10 mouse cellular contexts compared by ENCODE assay signal in the genomic region with DNA sequence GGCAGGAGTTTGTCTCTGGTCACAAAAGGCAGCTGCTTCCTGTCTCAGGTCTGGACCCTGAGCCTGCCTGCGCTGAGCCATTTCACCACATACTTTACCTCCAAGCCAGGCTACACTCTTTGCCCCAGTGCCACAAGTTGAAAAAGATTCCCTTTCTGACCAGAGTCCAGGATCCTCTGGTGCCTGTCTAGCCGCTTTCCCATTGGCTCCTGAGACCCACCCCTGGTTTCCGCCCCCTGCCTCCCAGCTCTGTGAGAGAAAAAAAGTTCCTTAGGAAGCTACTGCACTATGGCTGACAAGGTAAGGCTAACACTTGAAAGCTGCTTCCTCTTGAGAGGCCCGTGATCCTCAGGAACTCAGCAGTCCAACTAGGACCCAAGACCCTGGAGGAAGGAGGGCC. TPM values are rescaled to one million over a fixed set of nuclear protein-coding genes. Genes with fewer than 3 reads are reported as not detected.
DNase-seq lines count a peak whose midpoint lies in the region; ATAC-seq lines count a peak whose summit lies in the region.
"Had no signal": no experiment of that assay in that cellular context is flagged by ENCODE, and none has a peak within 500 bp of the region (broad histone marks: within the 10 kb centered on the region; RNA-seq: fewer than 3 reads in every experiment).

No protein-coding gene starts in this region.

- H3K9ac ChIP-seq in embryonic facial prominence, embryonic 13.5 days: 0 out of 2 replicates have a peak overlapping the region, but pooled peaks have one; percentile 1
- H3K9ac ChIP-seq in midbrain, embryonic 11.5 days (ENCODE audit: low read length): no peak overlapping the region
- H3K9ac ChIP-seq: neural tube, embryonic 13.5 days had no signal

- peaks cover 5% of the 10 kb centered on the region for H3K4me1 ChIP-seq in embryonic facial prominence, embryonic 13.5 days
- peaks cover 14% of the 10 kb centered on the region for H3K4me1 ChIP-seq in embryonic facial prominence, embryonic 10.5 days
- no peaks in the 10 kb centered on the region for H3K4me1 ChIP-seq in midbrain, embryonic 11.5 days (ENCODE audit: control insufficient read depth, insufficient read depth, low read length)
- H3K4me1 ChIP-seq: neural tube, embryonic 13.5 days had no signal

- peaks cover 19% of the 10 kb centered on the region for H3K36me3 ChIP-seq in embryonic facial prominence, embryonic 13.5 days
- peaks cover 31% of the 10 kb centered on the region for H3K36me3 ChIP-seq in embryonic facial prominence, embryonic 10.5 days (replicated peaks)
- no peaks in the 10 kb centered on the region for H3K36me3 ChIP-seq in midbrain, embryonic 11.5 days (ENCODE audit: control insufficient read depth, insufficient read depth, low read length)

- H3K4me3 ChIP-seq in embryonic facial prominence, embryonic 13.5 days: no peak overlapping the region
- H3K4me3 ChIP-seq in embryonic facial prominence, embryonic 10.5 days: no peak overlapping the region
- H3K4me3 ChIP-seq in midbrain, embryonic 11.5 days (ENCODE audit: low read depth, low read length): no peak overlapping the region
- H3K4me3 ChIP-seq: neural tube, embryonic 13.5 days had no signal

- 48% methylated on average over 4 of the region's 4 CpGs for WGBS in embryonic facial prominence, embryonic 13.5 days
- WGBS in embryonic facial prominence, embryonic 10.5 days: 41% methylated on average over 4 of the region's 4 CpGs
- 64% methylated on average over 4 of the region's 4 CpGs for WGBS in midbrain, embryonic 11.5 days

- H3K9me3 ChIP-seq in embryonic facial prominence, embryonic 13.5 days: no peaks in the 10 kb centered on the region
- H3K9me3 ChIP-seq in embryonic facial prominence, embryonic 10.5 days: peaks cover 3% of the 10 kb centered on the region; the same call in 1 of the 2 replicates
- no peaks in the 10 kb centered on the region for H3K9me3 ChIP-seq in midbrain, embryonic 11.5 days (ENCODE audit: control insufficient read depth, low read length)

- H3K27ac ChIP-seq in embryonic facial prominence, embryonic 13.5 days: no peak overlapping the region
- no peak overlapping the region for H3K27ac ChIP-seq in embryonic facial prominence, embryonic 10.5 days (replicated peaks)
- H3K27ac ChIP-seq in midbrain, embryonic 11.5 days (ENCODE audit: low read depth, low read length): no peak overlapping the region
- H3K27ac ChIP-seq: neural tube, embryonic 13.5 days had no signal

- no peak for DNase-seq in embryonic facial prominence, embryonic 10.5 days (ENCODE audit: low spot score)
- peak; percentile 73 for DNase-seq in fat pad, adult 2 months (ENCODE audit: extremely low read depth, low read depth, low spot score)
- DNase-seq in kidney, postnatal 36 days: peak; percentile 82 to 90
- peak; percentile 27 for DNase-seq in lung, postnatal 14 days
- DNase-seq in layer of hippocampus, postnatal 10 days (ENCODE audit: low spot score in 2 of 2): no peak
- DNase-seq in midbrain, embryonic 11.5 days (ENCODE audit: low spot score, missing footprints): no peak
- DNase-seq: spleen, adult 18-20 months had no signal

- no peak overlapping the region; the same call in 1 of the 2 replicates for H3K4me2 ChIP-seq in embryonic facial prominence, embryonic 13.5 days
- no peak overlapping the region for H3K4me2 ChIP-seq in midbrain, embryonic 11.5 days
- H3K4me2 ChIP-seq: neural tube, embryonic 13.5 days had no signal

- H3K27me3 ChIP-seq in embryonic facial prominence, embryonic 13.5 days: no peaks in the 10 kb centered on the region
- H3K27me3 ChIP-seq in embryonic facial prominence, embryonic 10.5 days (replicated peaks; ENCODE audit: low read depth, poor library complexity, severe bottlenecking): no peaks in the 10 kb centered on the region
- no peaks in the 10 kb centered on the region for H3K27me3 ChIP-seq in midbrain, embryonic 11.5 days (ENCODE audit: control insufficient read depth, insufficient read depth, low read length)
- H3K27me3 ChIP-seq: neural tube, embryonic 13.5 days had no signal

- ATAC-seq in embryonic facial prominence, embryonic 13.5 days (ENCODE audit: insufficient number of reproducible peaks, insufficient read depth, low FRiP score, low TSS enrichment, low read depth): no peak
- no peak for ATAC-seq in CD4-positive, CD25-positive, alpha-beta regulatory T cell, adult 4 months
- ATAC-seq in midbrain, embryonic 11.5 days (ENCODE audit: low FRiP score): no peak

RNA-seq across cellular contexts. Expression of gene Pomt2, which starts 9.6 kb away (rescaled TPM):
- polyA plus RNA-seq in embryonic facial prominence, embryonic 13.5 days (2015; fragmentation: Nextera tagmentation; extraction: Ambion mirVana): 14.3 and 14.4 TPM in 2 replicates
- polyA plus RNA-seq in embryonic facial prominence, embryonic 10.5 days (2016; fragmentation: Nextera tagmentation; extraction: Ambion mirVana): 14.3 and 14.9 TPM in 2 replicates
- polyA plus RNA-seq in CD4-positive, CD25-positive, alpha-beta regulatory T cell, adult 4 months (2017; shearing (Covaris generic)): 1 to 10 TPM in 1 of 2 experiments, under 1 TPM in 1; 0.89 to 1.1 TPM
- 10 to 100 TPM; 20.1 to 20.3 TPM for total RNA-seq in layer of hippocampus, postnatal 10 days (2021)
- polyA plus RNA-seq in midbrain, embryonic 11.5 days (2014; fragmentation: Nextera tagmentation; extraction: Ambion mirVana): 15.7 and 16.1 TPM in 2 replicates

RNA-seq across cellular contexts. Expression of gene Gstz1, which starts 10.4 kb away (rescaled TPM):
- 29.1 and 32.1 TPM in 2 replicates for polyA plus RNA-seq in embryonic facial prominence, embryonic 13.5 days (2015; fragmentation: Nextera tagmentation; extraction: Ambion mirVana)
- 31.7 and 33.2 TPM in 2 replicates for polyA plus RNA-seq in embryonic facial prominence, embryonic 10.5 days (2016; fragmentation: Nextera tagmentation; extraction: Ambion mirVana)
- polyA plus RNA-seq in CD4-positive, CD25-positive, alpha-beta regulatory T cell, adult 4 months (2017; shearing (Covaris generic)): 10 to 100 TPM; 13.8 to 21.4 TPM
- 10 to 100 TPM; 53.2 to 54.2 TPM for total RNA-seq in layer of hippocampus, postnatal 10 days (2021)
- 30.7 and 34.6 TPM in 2 replicates for polyA plus RNA-seq in midbrain, embryonic 11.5 days (2014; fragmentation: Nextera tagmentation; extraction: Ambion mirVana)

RNA-seq across cellular contexts. Expression of gene Samd15, which starts 42.2 kb away (rescaled TPM):
- 1.5 and 2.4 TPM in 2 replicates for polyA plus RNA-seq in embryonic facial prominence, embryonic 13.5 days (2015; fragmentation: Nextera tagmentation; extraction: Ambion mirVana)
- polyA plus RNA-seq in embryonic facial prominence, embryonic 10.5 days (2016; fragmentation: Nextera tagmentation; extraction: Ambion mirVana): 1.5 and 1.7 TPM in 2 replicates
- polyA plus RNA-seq in CD4-positive, CD25-positive, alpha-beta regulatory T cell, adult 4 months (2017; shearing (Covaris generic)): 1 to 10 TPM in 1 of 2 experiments, not detected in 1; 5.3 TPM
- 1 to 10 TPM; 2.3 to 3.1 TPM for total RNA-seq in layer of hippocampus, postnatal 10 days (2021)
- 1.2 and 1.4 TPM in 2 replicates for polyA plus RNA-seq in midbrain, embryonic 11.5 days (2014; fragmentation: Nextera tagmentation; extraction: Ambion mirVana)

RNA-seq across cellular contexts. Expression of gene Tmed8, which starts 42.9 kb away (rescaled TPM):
- polyA plus RNA-seq in embryonic facial prominence, embryonic 13.5 days (2015; fragmentation: Nextera tagmentation; extraction: Ambion mirVana): 2.0 and 2.4 TPM in 2 replicates
- 2.7 and 2.9 TPM in 2 replicates for polyA plus RNA-seq in embryonic facial prominence, embryonic 10.5 days (2016; fragmentation: Nextera tagmentation; extraction: Ambion mirVana)
- 1 to 10 TPM; 2.2 to 3.4 TPM for polyA plus RNA-seq in CD4-positive, CD25-positive, alpha-beta regulatory T cell, adult 4 months (2017; shearing (Covaris generic))
- 10 to 100 TPM; 26.8 to 27.5 TPM for total RNA-seq in layer of hippocampus, postnatal 10 days (2021)
- 4.3 TPM in 2 replicates for polyA plus RNA-seq in midbrain, embryonic 11.5 days (2014; fragmentation: Nextera tagmentation; extraction: Ambion mirVana)

RNA-seq across cellular contexts. Expression of gene Ngb, which starts 55.0 kb away (rescaled TPM):
- 0.33 and 0.38 TPM in 2 replicates for polyA plus RNA-seq in embryonic facial prominence, embryonic 13.5 days (2015; fragmentation: Nextera tagmentation; extraction: Ambion mirVana)
- polyA plus RNA-seq in embryonic facial prominence, embryonic 10.5 days (2016; fragmentation: Nextera tagmentation; extraction: Ambion mirVana): 0.12 and 0.18 TPM in 2 replicates
- not detected for polyA plus RNA-seq in CD4-positive, CD25-positive, alpha-beta regulatory T cell, adult 4 months (2017; shearing (Covaris generic))
- total RNA-seq in layer of hippocampus, postnatal 10 days (2021): 1 to 10 TPM; 2.9 to 3.7 TPM
- 0.33 and 0.36 TPM in 2 replicates for polyA plus RNA-seq in midbrain, embryonic 11.5 days (2014; fragmentation: Nextera tagmentation; extraction: Ambion mirVana)

Comparison
In these comparisons a context has a peak if more than half of its experiments do, and no peak if none do; other contexts are left out.
1. DNase-seq: peak in fat pad, adult 2 months (single experiment), kidney, postnatal 36 days (2 of 2) and lung, postnatal 14 days (single experiment); none in embryonic facial prominence, embryonic 10.5 days (single experiment), layer of hippocampus, postnatal 10 days (0 of 2) and midbrain, embryonic 11.5 days (single experiment).